Mouse (Mus musculus) fat pad, adult 2 months (tissue): ENCODE results near the gene Olfr658.

Experiments used
- DNase-seq: peaks from one replicate; pipeline ENCODE4 v3.0.0-alpha.2; 2011; ENCODE audit warnings: low read depth, low spot score; ENCODE audit errors: extremely low read depth

The Olfr658 gene

DNA sequence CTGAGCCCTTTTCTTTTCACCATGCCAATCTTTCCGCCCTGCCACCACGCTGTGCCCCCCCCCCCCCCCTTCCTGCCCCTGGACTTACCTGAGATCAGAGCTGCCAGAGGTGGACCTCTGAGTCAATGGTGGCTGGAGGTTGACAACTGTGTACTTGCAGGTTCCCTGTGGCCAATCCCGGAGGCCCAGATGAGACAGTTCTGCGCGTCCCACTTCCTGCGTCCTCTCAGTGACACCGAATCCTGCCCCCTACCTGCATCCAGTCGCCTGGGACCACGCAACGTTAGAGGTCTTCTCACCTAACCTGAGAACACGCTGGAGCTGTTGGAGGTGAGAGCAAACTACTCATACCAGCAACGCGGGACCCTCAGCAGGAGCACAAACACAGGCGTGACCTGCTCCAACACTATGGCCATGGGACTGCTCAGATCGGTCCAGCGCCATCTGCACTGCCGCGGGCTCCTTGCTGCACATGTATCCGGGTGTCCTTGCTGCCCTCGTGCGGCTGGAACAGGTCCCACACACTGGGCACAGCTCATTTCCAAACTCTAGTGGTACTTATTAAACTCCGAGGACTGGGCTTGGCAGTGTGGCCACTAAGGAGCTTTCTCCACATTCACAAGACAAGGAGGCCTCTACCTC, at the start of gene Olfr658:
Olfr658 (minus strand) TSS at position 465 of the 642 bp plus-strand sequence.
- DNase-seq: no peak

DNA sequence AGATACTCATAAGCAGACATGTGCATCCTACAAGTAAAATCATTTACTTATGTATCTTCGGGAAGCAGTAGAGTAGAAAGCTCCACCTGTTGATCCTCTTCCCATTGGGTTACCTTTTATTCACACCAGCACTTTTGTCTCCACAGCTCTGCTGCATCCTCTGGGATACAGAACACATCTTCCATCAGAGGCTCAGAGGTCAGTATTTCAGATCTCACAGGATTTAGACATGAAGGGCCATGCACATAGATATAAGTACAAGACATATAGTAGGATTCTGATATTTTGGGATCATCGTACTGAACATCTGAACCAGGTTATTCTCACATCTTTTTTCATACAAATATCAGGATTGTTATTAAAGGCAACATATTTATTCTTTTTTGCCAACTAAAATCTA, 39.1 kb upstream of the Olfr658 start, which contains the start of gene Olfr661:
Olfr661 (plus strand) TSS at position 301 of the 400 bp plus-strand sequence.
- no peak for DNase-seq

DNA sequence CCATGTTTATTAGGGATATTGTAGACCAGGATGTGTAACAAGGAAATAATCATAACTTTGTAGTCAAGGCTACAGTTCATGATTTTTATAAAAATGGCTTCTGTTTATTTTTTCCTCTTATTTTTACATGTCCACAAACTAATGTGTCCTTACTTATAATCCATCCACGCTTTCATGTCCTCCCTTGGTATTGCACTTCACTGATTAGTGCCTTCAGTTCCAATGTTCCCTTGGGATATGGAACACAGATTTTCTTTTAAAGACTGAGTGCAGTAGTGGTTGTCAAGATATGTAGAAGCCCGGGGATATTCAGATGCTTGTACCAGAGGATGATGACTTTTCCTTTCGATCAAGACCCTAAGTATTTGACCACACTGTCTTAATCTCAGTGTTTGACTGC, 19.3 kb upstream of the Olfr658 start, which contains the start of gene Olfr659:
Olfr659 (plus strand) TSS at position 301 of the 400 bp plus-strand sequence.
- no peak for DNase-seq

DNA sequence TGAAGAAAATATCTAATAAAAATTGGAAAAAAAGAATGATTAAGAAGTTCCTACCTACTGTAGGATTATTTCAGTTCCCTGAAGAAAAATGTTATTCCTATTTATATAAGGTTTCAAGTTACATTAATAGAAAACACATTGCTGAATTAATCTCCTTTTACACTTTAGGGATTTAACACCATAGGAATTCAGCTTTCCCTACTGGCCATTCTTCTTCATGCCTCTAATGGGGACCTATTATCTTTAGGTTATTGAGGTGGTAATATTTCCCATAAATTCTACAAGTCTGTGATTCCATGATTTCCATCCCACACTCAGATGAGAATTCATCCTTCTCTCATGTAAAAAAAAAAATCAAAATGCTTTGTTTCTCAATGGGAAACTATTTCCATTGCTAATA, 22.6 kb downstream of the Olfr658 start, which contains the start of gene Olfr657:
Olfr657 (plus strand) TSS at position 301 of the 400 bp plus-strand sequence.
- DNase-seq: no peak

DNA sequence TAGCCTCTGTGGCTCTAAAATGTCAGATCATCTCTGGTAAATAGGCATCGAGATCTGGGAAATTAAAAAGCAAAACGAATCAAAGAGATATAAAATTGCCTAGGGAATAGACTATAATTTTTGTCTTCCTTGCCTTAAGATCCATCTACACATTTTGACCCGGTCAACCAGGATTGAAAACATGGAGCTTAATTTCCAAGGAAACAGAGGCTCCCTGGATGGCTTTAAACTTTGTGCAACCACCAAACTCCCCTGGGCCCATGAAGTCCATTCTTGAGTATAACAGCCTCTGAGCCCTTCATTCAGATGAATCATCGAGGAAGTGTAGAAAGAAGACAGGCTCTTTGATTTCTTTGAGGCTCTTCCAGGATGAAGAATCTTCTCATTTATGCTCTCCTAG, 33.5 kb downstream of the Olfr658 start, which contains the start of gene Olfr656:
Olfr656 (plus strand) TSS at position 301 of the 400 bp plus-strand sequence.
- DNase-seq: no peak

DNA sequence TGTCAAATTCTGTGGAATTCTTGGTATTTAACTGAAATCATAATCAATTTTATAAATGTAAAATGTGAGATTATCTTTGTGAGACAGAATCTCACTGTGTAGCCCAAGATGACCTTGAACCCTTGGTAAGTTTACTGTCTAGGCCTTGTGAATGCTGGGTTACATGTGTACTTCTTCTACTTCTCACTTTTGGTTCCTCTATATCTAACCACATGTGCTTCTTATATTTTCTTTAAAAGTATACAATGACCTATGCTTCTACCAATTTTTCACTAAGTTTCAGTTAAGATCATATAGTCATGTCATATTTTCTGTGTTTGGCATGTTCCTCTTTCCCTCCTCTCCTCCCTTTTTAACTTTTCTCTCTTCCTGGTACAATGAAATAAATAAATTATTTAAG, 42.4 kb downstream of the Olfr658 start:
- no peak for DNase-seq

DNA sequence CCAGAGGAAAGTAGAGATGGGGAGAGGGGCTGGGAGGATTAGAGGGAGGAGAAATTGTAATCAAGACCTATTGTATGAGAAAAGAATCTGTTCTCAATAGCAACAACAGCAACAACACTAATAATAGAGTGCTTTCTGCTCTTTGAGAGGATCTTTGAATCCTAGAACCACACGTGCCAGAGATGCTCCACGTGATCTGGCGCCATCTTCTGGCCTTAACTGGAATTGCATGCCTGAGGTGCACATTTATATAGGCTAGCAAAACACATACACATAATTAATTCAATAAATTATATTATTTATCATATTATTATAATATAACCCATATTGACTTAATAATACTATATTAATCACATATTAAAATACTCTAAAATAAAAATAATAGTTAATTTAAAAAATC, 43.9 kb downstream of the Olfr658 start:
- DNase-seq: no peak

DNA sequence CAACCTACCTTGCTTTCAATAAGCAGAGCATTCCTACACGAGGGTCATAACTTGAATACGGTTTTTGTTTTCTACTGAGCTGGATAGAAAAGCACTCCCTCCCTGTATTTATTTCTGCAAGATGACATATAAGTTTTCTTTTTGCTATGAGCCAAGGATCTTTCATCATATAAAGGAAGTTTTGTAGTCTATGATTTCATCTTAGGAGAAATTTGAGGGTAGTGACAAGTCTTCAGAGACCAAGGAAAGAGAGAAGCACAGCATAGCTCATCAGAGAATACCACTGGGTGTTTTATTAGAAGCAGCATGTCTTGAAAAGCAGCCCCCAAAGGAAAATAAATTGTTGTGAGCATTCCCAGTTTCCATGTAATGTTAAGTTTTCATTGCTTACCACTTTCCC, 45.4 kb downstream of the Olfr658 start, which contains the start of gene Olfr655:
Olfr655 (minus strand) TSS at position 101 of the 400 bp plus-strand sequence.
- no peak for DNase-seq
